Mouse (Mus musculus): ENCODE data around the gene Srp68.
A peak's percentile ranks its signal among the peaks of the same experiment; 100 is the strongest.

Gene Srp68

DNA sequence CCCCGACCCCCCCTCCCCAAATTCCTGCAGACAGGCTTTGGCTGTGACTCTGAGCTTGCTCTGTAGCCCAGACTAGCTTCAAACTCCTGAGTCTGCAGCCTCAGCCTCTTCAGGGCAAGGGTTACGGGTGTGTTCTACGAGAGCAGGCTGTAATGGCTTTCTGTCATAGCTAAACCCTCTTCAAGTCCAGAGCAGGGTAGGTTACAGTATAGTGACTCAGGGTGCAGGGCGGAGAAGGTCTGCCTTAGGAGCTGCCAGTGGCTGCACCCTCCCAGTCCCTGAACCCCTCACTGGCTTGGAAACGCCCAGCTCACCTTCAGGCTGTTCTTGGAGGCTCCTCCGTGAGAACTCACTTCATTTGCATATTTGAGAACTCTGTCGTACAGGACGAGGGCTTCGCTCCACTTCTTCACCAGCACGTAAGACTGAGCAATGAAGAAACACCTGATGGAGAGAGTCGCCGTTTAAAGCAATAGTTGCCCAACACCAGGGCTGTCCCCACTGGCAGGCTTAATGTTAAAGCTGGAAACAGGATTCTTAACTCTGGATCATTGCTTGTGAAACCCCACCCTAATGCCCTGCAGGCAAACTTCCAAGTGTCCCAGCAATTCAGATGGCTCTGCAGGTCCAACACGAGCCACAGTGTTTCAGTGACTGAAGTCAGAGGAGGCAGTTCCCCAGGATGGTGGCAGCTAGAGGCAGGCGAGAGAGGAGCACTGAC, 26.4 kb downstream of the Srp68 start:
- no peak for DNase-seq (ENCODE audit: low read depth, low spot score)

DNA sequence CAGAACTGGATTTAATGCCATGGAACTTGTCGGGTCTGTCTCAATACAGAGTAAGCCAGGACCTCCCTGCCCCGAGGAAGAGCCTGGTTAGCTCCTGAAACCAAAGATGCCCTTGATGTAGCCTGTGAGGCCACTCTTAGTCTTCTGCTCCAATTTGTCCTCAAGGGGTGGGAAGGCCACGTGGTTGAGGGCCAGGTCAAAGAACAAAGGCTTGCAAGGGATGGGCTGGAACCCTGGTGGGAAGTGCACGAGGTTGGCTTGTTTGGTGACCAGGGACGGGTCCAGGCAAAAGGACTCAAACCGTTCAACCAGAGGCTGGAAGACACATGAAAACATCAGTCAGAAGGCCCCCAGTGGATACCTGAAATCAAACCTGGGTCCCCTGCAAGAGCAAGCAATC, 28.4 kb downstream of the Srp68 start:
- no peak for DNase-seq (ENCODE audit: low read depth, low spot score)

DNA sequence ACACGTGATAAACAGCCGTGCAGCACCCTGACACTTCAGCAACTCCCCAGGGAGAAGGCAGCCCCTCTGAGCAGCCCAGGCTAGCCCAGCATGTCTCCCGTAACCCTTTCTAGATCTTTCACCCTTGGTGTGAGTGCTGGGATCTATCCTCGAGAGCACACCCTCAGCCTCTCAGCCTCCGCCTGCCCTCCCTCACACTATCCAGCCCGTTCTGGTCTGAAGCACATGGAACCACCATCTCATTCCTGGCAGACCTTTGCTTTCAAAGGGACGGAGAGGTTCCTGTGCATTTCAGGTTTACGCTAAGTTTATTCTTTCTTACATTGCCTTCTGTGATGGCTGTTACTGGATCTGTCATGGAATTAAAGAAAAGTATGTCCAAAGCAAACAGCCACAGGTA, 29.4 kb downstream of the Srp68 start:
- no peak for DNase-seq (ENCODE audit: low read depth, low spot score)

DNA sequence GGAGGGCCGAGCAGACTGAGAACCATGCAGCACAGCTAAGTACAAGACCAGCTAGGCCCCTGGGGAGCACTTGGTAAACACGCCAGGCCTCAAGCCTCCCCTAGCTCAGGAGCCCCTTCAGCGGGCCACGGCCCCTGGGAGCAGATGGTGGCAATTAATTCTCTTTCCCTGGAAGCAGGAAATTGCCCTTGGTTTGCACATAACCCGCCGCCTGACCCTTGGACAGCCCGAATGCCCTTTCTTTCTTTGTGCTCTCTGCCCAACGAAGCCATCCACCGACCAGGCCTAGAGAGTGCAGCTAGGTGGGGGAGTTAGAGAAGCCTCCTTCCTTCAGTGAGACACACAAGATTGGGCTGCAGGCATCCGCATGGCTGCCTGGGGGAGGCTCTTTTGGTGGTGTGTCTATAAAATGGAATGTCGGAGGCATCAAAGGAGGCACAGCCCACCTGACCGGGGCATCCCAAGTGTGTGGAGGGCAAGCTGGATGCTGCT, 32.2 kb downstream of the Srp68 start:
- DNase-seq (ENCODE audit: low read depth, low spot score), result no peak

GRCm38 (mm10) chr11:116239797-116240196, 34.2 kb downstream of the Srp68 start:
- DNase-seq (ENCODE audit: low read depth, low spot score), result no peak

DNA sequence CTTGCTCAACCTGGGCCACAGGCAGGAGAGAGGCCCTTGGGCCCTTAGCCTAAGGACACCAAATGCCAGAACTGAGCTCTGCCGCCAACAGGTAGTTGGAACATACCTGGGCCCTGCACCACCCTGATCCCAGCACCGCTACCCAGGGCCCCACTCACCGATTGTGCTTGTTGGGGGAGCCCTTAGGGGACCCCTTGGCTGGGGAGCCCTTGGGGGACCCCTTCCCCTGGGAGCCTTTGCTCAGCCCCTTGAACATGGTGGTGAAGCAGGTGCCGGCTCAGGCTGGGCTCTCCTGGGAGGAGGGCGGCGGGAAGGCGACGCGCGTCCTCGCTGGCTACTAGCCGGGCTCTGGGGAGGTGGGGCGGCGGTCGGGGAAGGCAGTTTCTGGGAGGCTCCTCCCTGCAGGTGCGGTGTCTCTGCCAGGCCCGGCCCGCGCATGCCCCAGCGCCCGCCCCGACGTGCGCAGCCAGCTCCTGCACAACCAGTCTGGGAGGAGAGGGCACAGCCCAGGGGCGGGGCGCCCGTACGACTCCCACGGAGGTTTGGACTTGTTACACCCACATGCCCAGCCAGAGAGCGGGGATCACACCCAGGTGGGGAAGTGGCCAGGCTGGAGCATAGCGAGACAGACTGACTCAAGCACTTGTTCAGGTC, 36.1 kb downstream of the Srp68 start, which contains the start of gene Evpl:
Gene Evpl (minus strand): TSS at position 336 of the 654 bp plus-strand sequence.
- no peak for DNase-seq (ENCODE audit: low read depth, low spot score)

DNA sequence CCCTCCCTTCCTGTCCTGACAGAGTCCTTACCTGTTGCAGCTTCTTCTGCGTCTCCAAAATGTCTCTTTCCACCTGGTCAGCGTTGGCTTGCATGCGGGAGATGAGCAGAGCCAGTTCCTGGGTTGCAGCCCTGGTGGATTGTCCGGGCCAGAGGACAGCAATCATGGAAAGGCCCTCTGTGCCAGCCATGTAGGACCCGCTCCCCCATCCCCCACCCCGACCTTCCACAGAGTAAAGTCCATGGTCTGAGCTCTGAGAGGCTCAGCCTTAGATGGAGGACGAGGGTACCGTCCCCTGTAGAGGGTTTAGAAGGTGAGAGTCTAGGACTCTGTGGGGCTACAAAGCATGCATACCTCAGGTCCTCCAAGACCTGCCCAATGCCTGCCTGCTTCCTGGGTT, 39.1 kb downstream of the Srp68 start:
- DNase-seq (ENCODE audit: low read depth, low spot score), result no peak

- DNase-seq (ENCODE audit: low read depth, low spot score), result no peak
Measured at GRCm38 (mm10) chr11:116232427-116232826, 41.6 kb downstream of the Srp68 start.

DNA sequence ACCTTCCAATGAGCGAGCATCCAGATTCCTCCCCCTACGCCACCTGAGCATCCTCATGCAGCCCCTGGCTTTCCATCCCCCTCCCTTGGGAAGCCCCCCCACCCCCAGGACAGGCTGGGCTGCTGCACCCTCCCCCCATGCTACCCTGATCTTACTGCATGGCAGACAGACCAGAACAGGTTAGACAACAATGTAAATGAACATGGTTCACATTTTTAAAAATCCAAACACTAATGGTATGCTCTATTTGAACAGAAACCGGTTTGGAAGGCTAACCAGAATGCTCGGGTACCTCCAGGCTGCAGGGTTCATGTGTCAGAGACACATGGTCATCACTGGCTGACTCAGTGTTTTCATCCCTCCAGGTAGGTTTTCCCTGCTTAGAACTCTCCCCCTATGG, 45.3 kb downstream of the Srp68 start:
- DNase-seq (ENCODE audit: low read depth, low spot score), result no peak

GRCm38 (mm10) chr11:116226414-116226813, 47.6 kb downstream of the Srp68 start:
- peak; percentile 75 for DNase-seq (ENCODE audit: low read depth, low spot score)

GRCm38 (mm10) chr11:116222740-116223059, 51.3 kb downstream of the Srp68 start:
- DNase-seq (ENCODE audit: low read depth, low spot score), result no peak

GRCm38 (mm10) chr11:116221931-116222739, 51.9 kb downstream of the Srp68 start:
- DNase-seq (ENCODE audit: low read depth, low spot score), result no peak

DNA sequence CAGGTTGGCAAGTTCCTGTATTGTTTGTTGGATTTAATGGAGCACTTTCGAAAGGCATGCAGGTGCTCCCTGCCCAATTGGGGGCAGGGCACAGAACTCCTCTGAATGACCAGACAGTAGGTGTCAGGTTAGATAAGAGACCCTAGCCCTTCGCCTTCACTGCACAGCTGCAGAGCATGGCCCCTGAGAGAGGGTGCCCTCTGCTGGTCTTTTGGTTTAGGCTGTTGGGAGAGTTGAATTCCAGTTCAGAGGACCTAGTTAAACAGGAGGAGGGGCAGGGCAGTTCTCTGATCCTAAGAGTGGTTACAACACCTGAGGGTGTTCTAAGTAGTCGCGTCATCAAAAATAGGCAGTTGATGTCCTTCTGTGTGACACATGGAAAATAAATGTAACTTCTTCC, 54.1 kb downstream of the Srp68 start:
- no peak for DNase-seq (ENCODE audit: low read depth, low spot score)

DNA sequence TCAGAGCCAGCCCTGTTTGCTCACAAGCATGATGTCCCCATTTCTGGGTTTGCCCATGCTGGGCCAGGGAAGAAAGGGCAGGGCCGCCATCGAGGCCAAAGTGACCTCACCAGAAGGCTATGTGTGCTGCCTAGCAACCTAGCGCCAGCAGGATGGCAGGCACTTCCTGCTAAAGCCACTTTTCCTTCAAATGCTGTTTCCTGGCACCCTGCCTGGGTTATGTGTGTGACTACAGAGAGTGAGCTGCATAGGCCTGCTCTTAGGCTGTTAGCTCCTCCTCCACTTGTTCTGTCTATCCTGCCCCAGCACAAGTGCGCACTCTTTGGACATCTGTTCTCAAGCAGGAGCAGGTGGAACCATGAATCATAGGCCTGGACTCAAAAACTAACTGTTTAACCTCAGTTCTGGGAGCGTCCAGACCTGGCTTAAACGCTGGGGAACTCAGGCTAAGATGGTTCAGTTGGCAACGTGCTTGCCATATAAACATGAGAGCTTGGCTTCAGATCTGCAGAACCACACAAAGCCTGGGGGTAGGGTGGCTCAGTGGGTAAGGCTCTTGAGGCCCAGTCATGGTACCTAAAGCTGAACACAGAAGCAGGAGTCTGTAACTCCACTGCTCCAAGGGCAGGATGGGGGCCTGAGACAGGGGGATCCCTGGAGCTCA, 55.1 kb downstream of the Srp68 start:
- peak; percentile 65 for DNase-seq (ENCODE audit: low read depth, low spot score)

- no peak for DNase-seq (ENCODE audit: low read depth, low spot score)
Measured at GRCm38 (mm10) chr11:116218263-116218662, 55.8 kb downstream of the Srp68 start.

DNA sequence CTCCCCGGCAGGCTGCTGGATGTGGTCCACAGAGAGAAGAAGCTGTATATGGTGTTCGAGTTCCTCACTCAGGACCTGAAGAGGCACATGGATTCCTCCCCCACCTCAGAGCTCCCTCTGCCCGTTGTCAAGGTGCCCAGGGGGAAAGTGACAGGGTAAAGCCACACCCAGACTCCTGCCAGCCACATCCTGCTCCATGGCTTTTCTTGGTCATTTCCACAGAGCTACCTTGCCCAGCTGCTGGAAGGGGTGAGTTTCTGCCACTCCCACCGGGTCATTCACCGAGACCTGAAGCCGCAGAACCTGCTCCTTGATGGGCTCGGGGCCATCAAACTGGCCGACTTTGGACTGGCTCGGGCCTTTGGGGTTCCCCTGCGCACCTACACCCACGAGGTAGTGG, 57.5 kb downstream of the Srp68 start:
- DNase-seq (ENCODE audit: low read depth, low spot score), result no peak

GRCm38 (mm10) chr11:116215991-116216390, 58.0 kb downstream of the Srp68 start:
- DNase-seq (ENCODE audit: low read depth, low spot score), result no peak

GRCm38 (mm10) chr11:116215181-116215580, 58.8 kb downstream of the Srp68 start:
- no peak for DNase-seq (ENCODE audit: low read depth, low spot score)

- DNase-seq (ENCODE audit: low read depth, low spot score), result no peak
Measured at GRCm38 (mm10) chr11:116213877-116214510, 60.0 kb downstream of the Srp68 start.

GRCm38 (mm10) chr11:116212847-116213246, 61.2 kb downstream of the Srp68 start:
- no peak for DNase-seq (ENCODE audit: low read depth, low spot score)

GRCm38 (mm10) chr11:116210696-116211095, 63.3 kb downstream of the Srp68 start:
- DNase-seq (ENCODE audit: low read depth, low spot score), result no peak
